Mouse (Mus musculus) MEL (cell line): ENCODE measurements around the gene Rapgef4. TPM values are rescaled to one million over a fixed set of nuclear protein-coding genes. Genes with fewer than 3 reads are reported as not detected.

Experiments used
- DNase-seq: peaks from one replicate; pipeline ENCODE4 v3.0.0; 2011; ENCODE audit warnings: low read depth, low spot score
- H3K27ac ChIP-seq: 2 replicates; pipeline ENCODE4 v1.5.1; 2012; ENCODE audit warnings: low read depth, mild to moderate bottlenecking, control low read depth, low read length, moderate library complexity; ENCODE audit not compliant: control insufficient read depth
- H3K27me3 ChIP-seq, 2 experiments: fragments of 150-350 bp in 1 of 2; sonication (generic) in 1 of 2; 2 replicates each; pipeline ENCODE4 v1.6.1; 2012; ENCODE audit warnings: low read length in 2 of 2, mild to moderate bottlenecking in 2 of 2, improper control_type of control experiment in 1 of 2, moderate library complexity in 1 of 2; ENCODE audit not compliant: insufficient read depth in 2 of 2, control insufficient read depth in 1 of 2
- H3K36me3 ChIP-seq, 2 experiments: 2 replicates each; pipeline ENCODE4 v1.6.1; 2012 to 2014; ENCODE audit warnings: low read length in 2 of 2, improper control_type of control experiment in 1 of 2, inconsistent platforms in 1 of 2, mild to moderate bottlenecking in 1 of 2; ENCODE audit not compliant: insufficient read depth in 2 of 2, control insufficient read depth in 1 of 2
- H3K4me1 ChIP-seq, 2 experiments: fragments of 150-350 bp in 1 of 2; sonication (generic) in 1 of 2; 2 replicates each; pipeline ENCODE4 v1.6.1; 2012; ENCODE audit warnings: low read length in 2 of 2, improper control_type of control experiment in 1 of 2, mild to moderate bottlenecking in 1 of 2; ENCODE audit not compliant: insufficient read depth in 2 of 2, control insufficient read depth in 1 of 2
- H3K4me3 ChIP-seq, 2 experiments: fragments of 150-350 bp in 1 of 2; sonication (generic) in 1 of 2; 2 replicates each; pipeline ENCODE4 v1.5.1; 2012; ENCODE audit warnings: low read depth in 2 of 2, low read length in 2 of 2, mild to moderate bottlenecking in 2 of 2, moderate library complexity in 2 of 2, control low read depth in 1 of 2, improper control_type of control experiment in 1 of 2; ENCODE audit not compliant: control insufficient read depth in 1 of 2, insufficient read depth in 1 of 2
- H3K79me2 ChIP-seq: 2 replicates; pipeline ENCODE4 v1.6.1; 2012; ENCODE audit warnings: mild to moderate bottlenecking, low read length, moderate library complexity; ENCODE audit not compliant: control insufficient read depth, poor library complexity, insufficient read depth
- H3K9ac ChIP-seq: 2 replicates; pipeline ENCODE4 v1.6.1; 2012; ENCODE audit warnings: low read depth, mild to moderate bottlenecking, control low read depth, low read length, moderate library complexity; ENCODE audit not compliant: control insufficient read depth, poor library complexity, severe bottlenecking
- H3K9me3 ChIP-seq: fragments of 150-350 bp; sonication (generic); replicated peaks from 2 replicates; pipeline ENCODE4 v1.6.1; 2012; ENCODE audit warnings: mild to moderate bottlenecking, low read length, improper control_type of control experiment, moderate library complexity; ENCODE audit not compliant: insufficient read depth
- CTCF ChIP-seq, 3 experiments: IDR thresholded peaks in 2 of 3; conservative IDR thresholded peaks in 1 of 3; 2 replicates each; pipeline ENCODE4 v1.5.1; 2011 to 2012; ENCODE audit warnings: low read length in 3 of 3, low read depth in 2 of 3, mild to moderate bottlenecking in 2 of 3, improper control_type of control experiment in 1 of 3, inconsistent platforms in 1 of 3, mixed read lengths in 1 of 3, moderate library complexity in 1 of 3; ENCODE audit not compliant: control insufficient read depth in 1 of 3, insufficient read depth in 1 of 3, poor library complexity in 1 of 3, severe bottlenecking in 1 of 3
- ELF1 ChIP-seq: IDR thresholded peaks from 2 replicates; pipeline ENCODE4 v1.6.1; 2014; ENCODE audit warnings: low read depth, mild to moderate bottlenecking, inconsistent platforms, low read length, improper control_type of control experiment, moderate library complexity
- EP300 ChIP-seq, 2 experiments: IDR thresholded peaks; 2 replicates each; pipeline ENCODE4 v1.6.1; 2011; ENCODE audit warnings: improper control_type of control experiment in 2 of 2, low read length in 2 of 2, low read depth in 1 of 2, mild to moderate bottlenecking in 1 of 2
- GABPA ChIP-seq: IDR thresholded peaks from 2 replicates; pipeline ENCODE4 v1.6.1; 2012; ENCODE audit warnings: low read depth, mild to moderate bottlenecking, inconsistent platforms, low read length, improper control_type of control experiment, moderate library complexity
- GATA1 ChIP-seq: IDR thresholded peaks from 2 replicates; pipeline ENCODE4 v1.6.1; 2011; ENCODE audit warnings: low read depth, low read length, improper control_type of control experiment
- HCFC1 ChIP-seq: IDR thresholded peaks from 2 replicates; pipeline ENCODE4 v1.6.1; 2012; ENCODE audit warnings: low read depth, mild to moderate bottlenecking, inconsistent platforms, low read length, improper control_type of control experiment, moderate library complexity
- JUND ChIP-seq: IDR thresholded peaks from 2 replicates; pipeline ENCODE4 v1.6.1; 2011; ENCODE audit warnings: low read depth, mild to moderate bottlenecking, improper control_type of control experiment, low read length
- MAX ChIP-seq: IDR thresholded peaks from 2 replicates; pipeline ENCODE4 v1.6.1; 2011; ENCODE audit warnings: low read length, improper control_type of control experiment
- MAZ ChIP-seq: IDR thresholded peaks from 2 replicates; pipeline ENCODE4 v1.6.1; 2012; ENCODE audit warnings: low read depth, mild to moderate bottlenecking, inconsistent platforms, low read length, improper control_type of control experiment
- MEF2A ChIP-seq: IDR thresholded peaks from 2 replicates; pipeline ENCODE4 v1.6.1; 2014; ENCODE audit warnings: low read depth, mild to moderate bottlenecking, inconsistent platforms, low read length, improper control_type of control experiment; ENCODE audit not compliant: poor library complexity, insufficient replicate concordance, severe bottlenecking; ENCODE audit errors: extremely low read depth
- NELFE ChIP-seq: IDR thresholded peaks from 2 replicates; pipeline ENCODE4 v1.6.1; 2011; ENCODE audit warnings: low read depth, low read length, improper control_type of control experiment
- POLR2AphosphoS2 ChIP-seq: IDR thresholded peaks from 2 replicates; pipeline ENCODE4 v1.6.1; 2011; ENCODE audit warnings: low read length, improper control_type of control experiment
- TAL1 ChIP-seq: IDR thresholded peaks from 2 replicates; pipeline ENCODE4 v1.6.1; 2012; ENCODE audit warnings: mild to moderate bottlenecking, inconsistent platforms, low read length, moderate library complexity, mixed read lengths
- TBP ChIP-seq: IDR thresholded peaks from 2 replicates; pipeline ENCODE4 v1.8.0; 2011; ENCODE audit warnings: low read depth, low read length, improper control_type of control experiment
- TCF12 ChIP-seq: IDR thresholded peaks from 2 replicates; pipeline ENCODE4 v1.6.1; 2014; ENCODE audit warnings: low read depth, mild to moderate bottlenecking, inconsistent platforms, low read length, improper control_type of control experiment, moderate library complexity
- ZC3H11A ChIP-seq: IDR thresholded peaks from 2 replicates; pipeline ENCODE4 v1.6.1; 2012; ENCODE audit warnings: low read depth, mild to moderate bottlenecking, inconsistent platforms, low read length, improper control_type of control experiment
- polyA plus RNA-seq, 2 experiments: library from polyadenylated mRNA; stranded (reverse) in 1 of 2; unstranded in 1 of 2; fragments of >175 nt in 1 of 2; fragments of >200 nt in 1 of 2; gene quantifications; 2 replicates each; pipeline versions ENCODE4 v1.2.1 to v1.2.4; 2012; ENCODE audit warnings: low replicate concordance in 2 of 2, low read depth in 1 of 2; ENCODE audit not compliant: insufficient read length in 2 of 2, insufficient read depth in 1 of 2, missing spikeins in 1 of 2
- total RNA-seq: library from RNA; depleted of rRNA; stranded (reverse); fragments of 300-350 nt; gene quantifications from 2 replicates; pipeline ENCODE4 v1.2.3, GENCODE M21; 2012

Gene Rapgef4
- total and polyA plus RNA-seq, 3 experiments = not detected

GRCm38 (mm10) chr2:72222276-72222675 lies 241.2 kb downstream of the Rapgef4 start:
- no peaks in the 10 kb centered on the region for H3K9me3 ChIP-seq
- H3K27ac ChIP-seq = no peak overlapping the region
- H3K36me3 ChIP-seq = no peaks in the 10 kb centered on the region
- no peaks in the 10 kb centered on the region for H3K4me1 ChIP-seq
- no peak overlapping the region for H3K4me3 ChIP-seq
- H3K27me3 ChIP-seq = peaks cover 13 to 26% of the 10 kb centered on the region in 2 experiments
- no peak overlapping the region for H3K9ac ChIP-seq
- TF ChIP-seq GABPA (no peak), CTCF (IDR thresholded peaks at IDR 0.05 in 2 of 3, conservative IDR thresholded peaks at IDR 0.05 in 1 of 3; ENCODE audit: control insufficient read depth in 1 of 3, insufficient read depth in 1 of 3, low read depth in 2 of 3, low read length in 3 of 3, poor library complexity in 1 of 3, severe bottlenecking in 1 of 3) (no peak), ZC3H11A (no peak), MEF2A (no peak), JUND (no peak), GATA1 (no peak), MAX (no peak), NELFE (no peak), TCF12 (no peak), TAL1 (no peak), TBP (no peak), POLR2AphosphoS2 (no peak), MAZ (no peak), EP300 (IDR thresholded peaks at IDR 0.05; ENCODE audit: low read depth in 1 of 2, low read length in 2 of 2) (no peak), HCFC1 (no peak)
- H3K79me2 ChIP-seq = no peaks in the 10 kb centered on the region
- no peak for DNase-seq

GRCm38 (mm10) chr2:72222736-72223455 lies 241.9 kb downstream of the Rapgef4 start:
- H3K79me2 ChIP-seq = no peaks in the 10 kb centered on the region
- TF ChIP-seq ELF1 (no peak), POLR2AphosphoS2 (no peak), TCF12 (no peak), ZC3H11A (no peak)
- TF ChIP-seq, all 39 proteins: peak for 0
- DNase-seq = no peak
- H3K9ac ChIP-seq = no peak overlapping the region
- no peaks in the 10 kb centered on the region for H3K9me3 ChIP-seq
- H3K4me1 ChIP-seq = no peaks in the 10 kb centered on the region
- peaks cover 13 to 26% of the 10 kb centered on the region in 2 experiments for H3K27me3 ChIP-seq
- no peak overlapping the region for H3K27ac ChIP-seq
- H3K4me3 ChIP-seq = no peak overlapping the region
- no peaks in the 10 kb centered on the region for H3K36me3 ChIP-seq
